Mouse (Mus musculus) midbrain, embryonic 16.5 days (tissue): ENCODE results near the gene Igfals. TPM values are rescaled to one million over a fixed set of nuclear protein-coding genes. Genes with fewer than 3 reads are reported as not detected.
A peak's percentile ranks its signal among the peaks of the same experiment; 100 is the strongest.

Source experiments
- ATAC-seq: fragments of 200-750 bp; cut with Nextera tagmentation; 2 replicates; pipeline ENCODE4 v1.8.0; 2017; ENCODE audit warnings: moderate TSS enrichment
- H3K27ac ChIP-seq: fragments of 300-500 bp; sonication (generic); 2 replicates; pipeline ENCODE4 v1.5.1; 2014; ENCODE audit warnings: mild to moderate bottlenecking, low read length, mixed read lengths
- H3K27me3 ChIP-seq: fragments of 300-500 bp; sonication (generic); 2 replicates; pipeline ENCODE4 v1.6.1; 2014; ENCODE audit warnings: low read depth, low read length, mixed read lengths; ENCODE audit not compliant: control insufficient read depth, insufficient read depth
- H3K36me3 ChIP-seq: fragments of 300-500 bp; sonication (generic); 2 replicates; pipeline ENCODE4 v1.6.1; 2014; ENCODE audit warnings: mild to moderate bottlenecking, low read length, moderate library complexity, mixed read lengths; ENCODE audit not compliant: control insufficient read depth, insufficient read depth
- H3K4me1 ChIP-seq: fragments of 300-500 bp; sonication (generic); 2 replicates; pipeline ENCODE4 v1.6.1; 2014; ENCODE audit warnings: mild to moderate bottlenecking, low read length, mixed read lengths; ENCODE audit not compliant: control insufficient read depth, insufficient read depth
- H3K4me2 ChIP-seq: fragments of 300-500 bp; sonication (generic); 2 replicates; pipeline ENCODE4 v1.6.1; 2014; ENCODE audit warnings: mild to moderate bottlenecking, low read length, mixed read lengths
- H3K4me3 ChIP-seq: fragments of 300-500 bp; sonication (generic); 2 replicates; pipeline ENCODE4 v1.5.1; 2014; ENCODE audit warnings: low read depth, mild to moderate bottlenecking, low read length, moderate library complexity, mixed read lengths
- H3K9ac ChIP-seq: fragments of 300-500 bp; sonication (generic); 2 replicates; pipeline ENCODE4 v1.6.1; 2014; ENCODE audit warnings: low read depth, low read length, mixed read lengths
- H3K9me3 ChIP-seq: fragments of 300-500 bp; sonication (generic); replicated peaks from 2 replicates; pipeline ENCODE4 v1.6.1; 2014; ENCODE audit warnings: mild to moderate bottlenecking, low read length, mixed read lengths; ENCODE audit not compliant: control insufficient read depth, poor library complexity, severe bottlenecking
- WGBS: fragments of 180-500 bp; shearing (Covaris S2); extraction: QIAGEN DNeasy Blood & Tissue Kit; methylation state at CpG from one replicate; pipeline ENCODE4 v1.1.7; 2014; 5-methylcytosine and 5-hydroxymethylcytosine counted together
- polyA plus RNA-seq: library from polyadenylated mRNA; unstranded; fragments of >200 nt; fragmentation: Nextera tagmentation; extraction: Ambion mirVana; gene quantifications from 2 replicates; pipeline ENCODE4 v1.2.1, GENCODE M21; 2015

Gene Igfals
- polyA plus RNA-seq, 1 experiment from 2014 or later, result not detected

DNA sequence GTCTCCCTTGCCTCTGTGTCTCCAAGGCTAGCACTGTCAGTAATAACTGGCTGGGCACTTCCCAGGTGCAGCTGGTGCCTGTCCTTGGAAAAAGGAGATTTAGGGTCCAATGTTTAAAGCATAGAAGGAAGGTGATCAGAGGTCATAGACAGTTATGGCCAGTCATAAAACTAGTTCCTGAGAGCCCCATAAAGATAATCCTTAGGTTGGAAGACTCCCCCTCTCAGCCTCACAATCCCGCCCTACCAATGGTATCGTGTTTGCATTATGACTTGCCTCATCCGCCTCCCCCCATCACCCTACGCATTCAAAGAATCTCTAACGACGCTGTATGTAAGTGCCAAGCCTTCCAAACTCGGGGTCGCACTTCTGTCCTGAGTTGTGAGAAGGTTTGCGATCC is 21.3 kb upstream of the Igfals start:
- no peaks in the 10 kb centered on the region for H3K36me3 ChIP-seq
- peaks cover 10% of the 10 kb centered on the region for H3K4me1 ChIP-seq
- H3K9me3 ChIP-seq, result no peaks in the 10 kb centered on the region
- H3K4me3 ChIP-seq, result no peak overlapping the region
- no peak overlapping the region for H3K27ac ChIP-seq
- no peak overlapping the region for H3K4me2 ChIP-seq
- peaks cover 5% of the 10 kb centered on the region for H3K27me3 ChIP-seq
- no peak for ATAC-seq
- no peak overlapping the region for H3K9ac ChIP-seq
- 57% methylated on average over 9 of the region's 9 CpGs for WGBS

GRCm38 (mm10) chr17:24847386-24847785 is 18.4 kb upstream of the Igfals start:
- Histone ChIP-seq H3K4me2 (no peak overlapping the region), H3K27me3 (no peaks in the 10 kb centered on the region; the same call in 1 of the 2 replicates), H3K4me3 (no peak overlapping the region), H3K9me3 (no peaks in the 10 kb centered on the region), H3K27ac (no peak overlapping the region), H3K4me1 (peaks cover 17% of the 10 kb centered on the region), H3K9ac (no peak overlapping the region), H3K36me3 (no peaks in the 10 kb centered on the region)
- 95% methylated on average over 1 of the region's 1 CpGs for WGBS
- no peak for ATAC-seq

DNA sequence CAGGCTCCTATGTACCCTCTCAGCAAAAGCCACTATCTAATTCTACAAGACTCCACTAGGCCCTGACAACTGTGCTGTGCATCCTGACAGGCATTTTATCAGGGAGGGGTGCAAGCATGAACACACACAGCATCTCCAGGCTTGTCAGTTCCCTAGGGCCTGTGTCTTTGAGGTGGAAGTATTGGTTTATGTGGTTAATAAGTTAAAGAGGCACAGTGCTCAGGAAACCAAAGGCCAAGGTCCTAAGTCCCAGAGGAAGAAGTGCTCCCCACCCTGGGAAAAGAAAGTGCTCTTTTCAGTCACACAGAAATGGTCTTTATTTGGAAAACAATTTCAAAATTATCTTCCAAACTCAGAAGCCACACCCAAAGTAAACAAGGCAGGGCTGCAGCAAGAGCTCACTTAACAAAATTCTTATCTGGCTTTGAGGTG is 17.2 kb upstream of the Igfals start:
- H3K27me3 ChIP-seq, result no peaks in the 10 kb centered on the region; the same call in 1 of the 2 replicates
- H3K9ac ChIP-seq, result no peak overlapping the region
- H3K4me1 ChIP-seq, result peaks cover 17% of the 10 kb centered on the region
- 0 out of 2 replicates have a peak, but pooled peaks cover 3% of the 10 kb centered on the region for H3K36me3 ChIP-seq
- H3K4me3 ChIP-seq, result peak overlapping the region; percentile 6; the same call in 1 of the 2 replicates
- peak overlapping the region; percentile 40 for H3K4me2 ChIP-seq
- H3K9me3 ChIP-seq, result no peaks in the 10 kb centered on the region
- H3K27ac ChIP-seq, result no peak overlapping the region
- ATAC-seq, result no peak

DNA sequence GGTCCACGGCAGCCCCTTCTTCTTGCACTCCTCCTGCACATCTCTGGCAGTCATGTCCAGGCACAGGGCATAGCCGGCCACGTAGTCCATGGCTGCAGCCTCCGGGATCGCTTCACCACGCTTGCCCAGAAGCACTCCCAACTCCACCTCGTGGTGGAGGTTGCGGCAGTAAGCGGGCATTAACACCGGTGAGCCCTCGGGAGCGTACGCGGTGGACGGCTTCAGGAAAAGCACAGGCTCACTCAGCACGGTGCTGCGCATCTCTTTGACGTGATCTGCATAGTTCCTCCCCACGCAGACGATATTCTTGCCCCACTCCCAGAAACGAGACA is 16.1 kb upstream of the Igfals start:
- Histone ChIP-seq H3K4me2 (peak overlapping the region; percentile 95), H3K4me1 (peaks cover 17% of the 10 kb centered on the region), H3K27me3 (no peaks in the 10 kb centered on the region; the same call in 1 of the 2 replicates), H3K36me3 (peaks cover 9% of the 10 kb centered on the region; the same call in 1 of the 2 replicates), H3K27ac (peak overlapping the region; percentile 95), H3K4me3 (peak overlapping the region; percentile 76), H3K9ac (peak overlapping the region; percentile 82), H3K9me3 (no peaks in the 10 kb centered on the region)
- 0% methylated on average over 21 of the region's 21 CpGs for WGBS
- ATAC-seq, result peak; percentile 82; the same call in 1 of the 2 replicates

- peaks cover 9% of the 10 kb centered on the region; the same call in 1 of the 2 replicates for H3K36me3 ChIP-seq
- peak within 1 kb of the TSS; percentile 95 for H3K4me2 ChIP-seq
- peaks cover 17% of the 10 kb centered on the region for H3K4me1 ChIP-seq
- H3K27ac ChIP-seq, result peak within 1 kb of the TSS; percentile 95
- no peaks in the 10 kb centered on the region for H3K9me3 ChIP-seq
- under 1% methylated on average over 56 of the region's 58 CpGs for WGBS
- H3K9ac ChIP-seq, result peak within 1 kb of the TSS; percentile 82
- peak; percentile 100 for ATAC-seq
- H3K4me3 ChIP-seq, result peak within 1 kb of the TSS; percentile 76
- no peaks in the 10 kb centered on the region for H3K27me3 ChIP-seq
Measured at GRCm38 (mm10) chr17:24850065-24850772, 15.6 kb upstream of the Igfals start, which contains the start of gene Fahd1. Fahd1 (minus strand) TSS chr17:24850364.

DNA sequence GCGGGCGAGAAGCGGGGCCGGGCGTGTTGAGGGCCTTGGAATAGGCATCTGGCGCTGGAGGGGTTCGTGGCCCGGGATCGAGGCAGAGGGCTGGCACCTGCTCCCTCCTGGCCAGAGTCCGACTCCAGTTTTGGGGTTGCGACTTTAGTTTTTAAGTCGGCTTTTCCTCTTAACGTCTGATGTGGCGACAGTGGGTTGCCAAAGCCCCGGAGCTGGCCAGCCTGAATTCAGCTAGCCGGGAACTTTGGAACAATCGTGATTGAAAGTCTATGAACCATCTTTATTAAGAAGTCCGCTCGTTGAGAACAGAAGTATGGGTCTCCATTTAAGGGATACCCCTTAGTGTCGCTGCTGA is 15.0 kb upstream of the Igfals start:
- no peak for ATAC-seq
- H3K9me3 ChIP-seq, result no peaks in the 10 kb centered on the region
- H3K4me1 ChIP-seq, result peaks cover 17% of the 10 kb centered on the region
- peak overlapping the region; percentile 74 for H3K27ac ChIP-seq
- peak overlapping the region; percentile 75 for H3K9ac ChIP-seq
- no peaks in the 10 kb centered on the region for H3K27me3 ChIP-seq
- H3K36me3 ChIP-seq, result peaks cover 9% of the 10 kb centered on the region; the same call in 1 of the 2 replicates
- H3K4me3 ChIP-seq, result peak overlapping the region; percentile 76
- H3K4me2 ChIP-seq, result peak overlapping the region; percentile 87
- WGBS, result 1% methylated on average over 20 of the region's 20 CpGs

GRCm38 (mm10) chr17:24851381-24852125 is 14.2 kb upstream of the Igfals start:
- no peaks in the 10 kb centered on the region for H3K27me3 ChIP-seq
- H3K4me3 ChIP-seq, result peak overlapping the region; percentile 76
- H3K4me1 ChIP-seq, result peaks cover 17% of the 10 kb centered on the region
- H3K27ac ChIP-seq, result no peak overlapping the region
- no peak for ATAC-seq
- 82% methylated on average over 10 of the region's 10 CpGs for whole genome bisulfite sequencing
- H3K9ac ChIP-seq, result peak overlapping the region; percentile 75
- H3K36me3 ChIP-seq, result peaks cover 9% of the 10 kb centered on the region; the same call in 1 of the 2 replicates
- peak overlapping the region; percentile 87 for H3K4me2 ChIP-seq
- no peaks in the 10 kb centered on the region for H3K9me3 ChIP-seq

- Histone ChIP-seq H3K36me3 (peaks cover 15% of the 10 kb centered on the region; the same call in 1 of the 2 replicates), H3K4me1 (peaks cover 6% of the 10 kb centered on the region)
- WGBS, result 80% methylated on average over 3 of the region's 3 CpGs
Measured at GRCm38 (mm10) chr17:24855838-24856464, 9.8 kb upstream of the Igfals start.

More at GRCm38 (mm10) chr17:24855838-24856464, 9.8 kb upstream of the Igfals start:
- Histone ChIP-seq H3K9ac (no peak overlapping the region), H3K4me3 (no peak overlapping the region), H3K4me2 (no peak overlapping the region), H3K27ac (no peak overlapping the region), H3K27me3 (no peaks in the 10 kb centered on the region), H3K9me3 (no peaks in the 10 kb centered on the region)
- no peak for ATAC-seq
